Mouse (Mus musculus): ENCODE results near the gene Pcp2. TPM values are rescaled to one million over a fixed set of nuclear protein-coding genes. Genes with fewer than 3 reads are reported as not detected.

The Pcp2 gene
- total and polyA plus RNA-seq, 3 experiments = 0.38 TPM; not detected in 2

DNA sequence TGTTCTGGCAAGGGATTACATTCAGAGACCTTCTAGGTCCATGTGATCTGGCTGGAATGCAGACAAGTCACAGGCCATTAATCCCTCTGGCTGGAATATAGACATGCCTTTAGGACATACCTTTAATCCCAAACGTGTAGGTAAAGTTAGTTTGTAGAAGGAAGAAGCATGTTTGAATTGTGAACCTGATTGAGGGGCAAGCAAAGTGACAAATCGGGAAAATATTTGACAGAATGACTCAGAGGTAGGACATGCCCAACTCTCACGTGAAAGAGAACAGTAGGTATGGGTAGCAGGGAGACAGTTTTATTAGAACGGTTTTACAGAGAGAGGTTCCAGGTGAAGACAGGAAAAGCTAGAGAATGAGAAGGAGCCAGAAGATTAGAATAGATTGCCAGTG, 22.2 kb upstream of the Pcp2 start:
- Histone ChIP-seq H3K36me3 (replicated peaks) (peaks cover 14% of the 10 kb centered on the region), H3K4me1 (ENCODE audit: insufficient read depth, low read depth, low read length) (peaks cover 8% of the 10 kb centered on the region), H3K27me3 (ENCODE audit: insufficient read depth, low read length) (peaks cover 27% of the 10 kb centered on the region), H3K9me3 (replicated peaks) (no peaks in the 10 kb centered on the region), H3K4me3 (ENCODE audit: low read depth, low read length) (no peak overlapping the region)
- no peak for DNase-seq (ENCODE audit: low spot score)
- TF ChIP-seq CTCF (IDR thresholded peaks at IDR 0.05; ENCODE audit: low read depth, low read length) = no peak
- no peak for TF ChIP-seq GATA2 (IDR thresholded peaks at IDR 0.05; ENCODE audit: borderline replicate concordance, low read depth, low read length)
- TF ChIP-seq POLR2AphosphoS5 (IDR thresholded peaks at IDR 0.05; ENCODE audit: insufficient replicate concordance, low read depth, low read length) = no peak
- TF ChIP-seq TAL1 (conservative IDR thresholded peaks at IDR 0.05; ENCODE audit: low read depth, low read length) = no peak
- TF ChIP-seq GATA1 (IDR thresholded peaks at IDR 0.05; ENCODE audit: borderline replicate concordance, low read length) = no peak
- no peak for ATAC-seq (ENCODE audit: extremely low read depth, insufficient number of reproducible peaks, low FRiP score, poor library complexity, severe bottlenecking)

DNA sequence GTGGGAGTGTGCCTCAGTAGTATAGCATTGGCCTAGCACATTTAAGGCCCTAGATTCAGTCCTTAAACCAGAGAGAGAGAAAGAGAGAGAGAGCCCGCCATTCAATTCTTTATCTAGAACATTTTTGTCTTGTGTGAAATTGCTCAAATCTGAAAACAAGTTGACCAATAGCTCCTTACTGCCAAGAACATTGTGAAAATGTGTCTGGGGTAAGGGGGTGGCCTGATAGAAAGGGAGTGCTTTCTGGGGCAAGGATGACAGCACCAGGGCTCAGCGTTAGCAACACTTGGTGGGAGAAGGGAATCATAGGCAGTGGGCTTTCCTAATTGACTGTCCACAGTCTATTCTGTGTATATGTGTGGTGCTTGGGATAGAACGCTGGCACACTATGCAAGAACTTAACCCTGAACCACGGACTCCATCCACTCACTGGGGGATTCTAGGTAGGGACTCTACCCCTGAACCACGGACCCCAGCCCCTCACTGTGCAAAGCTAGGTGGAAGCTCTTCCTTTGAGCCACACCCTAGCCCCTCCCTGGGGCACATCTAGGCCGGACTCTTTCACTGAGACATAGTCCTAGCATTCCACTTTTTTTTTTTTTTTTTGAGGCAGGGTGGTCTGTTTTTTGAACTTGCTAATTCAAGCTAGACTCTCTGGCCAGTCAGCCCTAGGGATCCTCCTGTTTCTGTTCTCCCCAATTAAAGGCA, 21.6 kb upstream of the Pcp2 start:
- Histone ChIP-seq H3K9me3 (replicated peaks) (no peaks in the 10 kb centered on the region), H3K4me3 (ENCODE audit: low read depth, low read length) (no peak overlapping the region), H3K36me3 (replicated peaks) (peaks cover 20% of the 10 kb centered on the region), H3K4me1 (ENCODE audit: insufficient read depth, low read depth, low read length) (peaks cover 8% of the 10 kb centered on the region), H3K27me3 (ENCODE audit: insufficient read depth, low read length) (peaks cover 24% of the 10 kb centered on the region)
- no peak for ATAC-seq (ENCODE audit: extremely low read depth, insufficient number of reproducible peaks, low FRiP score, poor library complexity, severe bottlenecking)
- no peak for TF ChIP-seq GATA2 (IDR thresholded peaks at IDR 0.05; ENCODE audit: borderline replicate concordance, low read depth, low read length)
- no peak for TF ChIP-seq GATA1 (IDR thresholded peaks at IDR 0.05; ENCODE audit: borderline replicate concordance, low read length)
- TF ChIP-seq CTCF (IDR thresholded peaks at IDR 0.05; ENCODE audit: low read depth, low read length) = no peak
- TF ChIP-seq POLR2AphosphoS5 (IDR thresholded peaks at IDR 0.05; ENCODE audit: insufficient replicate concordance, low read depth, low read length) = no peak
- no peak for TF ChIP-seq TAL1 (conservative IDR thresholded peaks at IDR 0.05; ENCODE audit: low read depth, low read length)
- DNase-seq (ENCODE audit: low spot score) = no peak

DNA sequence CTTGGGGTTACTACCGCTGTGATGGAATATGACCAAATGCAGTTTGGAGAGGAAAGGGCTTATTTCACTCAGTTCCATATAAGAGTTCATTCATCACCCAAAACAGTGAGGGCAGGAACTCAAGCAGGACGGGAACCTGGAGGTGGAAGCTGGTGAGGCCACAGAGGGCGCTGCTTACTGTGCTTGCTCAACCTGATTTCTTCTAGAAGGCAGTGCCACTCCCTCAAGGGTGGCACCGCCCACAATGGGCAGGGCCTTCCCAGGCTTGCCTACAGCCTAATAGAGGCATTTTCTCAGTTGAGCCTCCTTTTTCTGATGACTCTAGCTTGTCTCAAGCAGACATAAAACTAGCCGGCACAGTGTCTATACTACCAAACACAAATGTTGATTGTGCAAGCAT, 20.5 kb upstream of the Pcp2 start:
- peaks cover 32% of the 10 kb centered on the region for H3K36me3 ChIP-seq (replicated peaks)
- ATAC-seq (ENCODE audit: extremely low read depth, insufficient number of reproducible peaks, low FRiP score, poor library complexity, severe bottlenecking) (peak; percentile 72), DNase-seq (ENCODE audit: low spot score) (no peak)
- H3K27me3 ChIP-seq (ENCODE audit: insufficient read depth, low read length) = peaks cover 20% of the 10 kb centered on the region
- H3K9me3 ChIP-seq (replicated peaks) = no peaks in the 10 kb centered on the region
- TF ChIP-seq GATA2 (IDR thresholded peaks at IDR 0.05; ENCODE audit: borderline replicate concordance, low read depth, low read length) (no peak), GATA1 (IDR thresholded peaks at IDR 0.05; ENCODE audit: borderline replicate concordance, low read length) (no peak), CTCF (IDR thresholded peaks at IDR 0.05; ENCODE audit: low read depth, low read length) (no peak), TAL1 (conservative IDR thresholded peaks at IDR 0.05; ENCODE audit: low read depth, low read length) (no peak), POLR2AphosphoS5 (IDR thresholded peaks at IDR 0.05; ENCODE audit: insufficient replicate concordance, low read depth, low read length) (no peak)
- H3K4me3 ChIP-seq (ENCODE audit: low read depth, low read length) = no peak overlapping the region
- peaks cover 8% of the 10 kb centered on the region for H3K4me1 ChIP-seq (ENCODE audit: insufficient read depth, low read depth, low read length)

DNA sequence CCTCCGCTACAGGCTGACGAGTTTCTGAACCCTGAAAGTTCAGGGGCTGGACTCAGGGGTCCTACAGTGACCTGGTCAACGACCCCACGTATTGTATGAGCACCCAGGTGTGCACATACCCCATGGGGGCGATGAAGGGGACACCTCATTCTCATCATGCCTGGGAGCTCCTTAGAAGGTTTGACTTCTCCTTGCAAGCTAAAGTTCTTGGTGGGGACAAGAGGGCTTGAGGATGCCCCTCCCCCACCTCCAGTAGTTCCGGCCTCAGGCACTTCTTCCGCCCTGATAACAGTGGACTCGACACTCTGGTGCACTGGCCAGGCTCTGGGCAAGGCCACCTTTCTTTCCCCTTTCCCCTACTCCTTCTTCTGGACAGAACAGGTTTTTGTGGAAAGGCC, 6.1 kb upstream of the Pcp2 start:
- peaks cover 45% of the 10 kb centered on the region for H3K36me3 ChIP-seq (replicated peaks)
- DNase-seq (ENCODE audit: low spot score) (peak; percentile 72), ATAC-seq (ENCODE audit: extremely low read depth, insufficient number of reproducible peaks, low FRiP score, poor library complexity, severe bottlenecking) (peak; percentile 61)
- H3K4me3 ChIP-seq (ENCODE audit: low read depth, low read length) = peak overlapping the region; percentile 96
- peaks cover 38% of the 10 kb centered on the region for H3K4me1 ChIP-seq (ENCODE audit: insufficient read depth, low read depth, low read length)
- TF ChIP-seq CTCF (IDR thresholded peaks at IDR 0.05; ENCODE audit: low read depth, low read length) (no peak), GATA2 (IDR thresholded peaks at IDR 0.05; ENCODE audit: borderline replicate concordance, low read depth, low read length) (no peak), TAL1 (conservative IDR thresholded peaks at IDR 0.05; ENCODE audit: low read depth, low read length) (no peak), GATA1 (IDR thresholded peaks at IDR 0.05; ENCODE audit: borderline replicate concordance, low read length) (no peak), POLR2AphosphoS5 (IDR thresholded peaks at IDR 0.05; ENCODE audit: insufficient replicate concordance, low read depth, low read length) (no peak)
- H3K9me3 ChIP-seq (replicated peaks) = no peaks in the 10 kb centered on the region
- H3K27me3 ChIP-seq (ENCODE audit: insufficient read depth, low read length) = no peaks in the 10 kb centered on the region

- peak; percentile 87 for DNase-seq (ENCODE audit: low spot score)
- peak within 1 kb of the TSS; percentile 96 for H3K4me3 ChIP-seq (ENCODE audit: low read depth, low read length)
Observed at GRCm38 (mm10) chr8:3630647-3631477, 5.5 kb upstream of the Pcp2 start, which contains the start of gene Stxbp2. TSS of gene Stxbp2 (plus strand) at chr8:3630955.

DNA sequence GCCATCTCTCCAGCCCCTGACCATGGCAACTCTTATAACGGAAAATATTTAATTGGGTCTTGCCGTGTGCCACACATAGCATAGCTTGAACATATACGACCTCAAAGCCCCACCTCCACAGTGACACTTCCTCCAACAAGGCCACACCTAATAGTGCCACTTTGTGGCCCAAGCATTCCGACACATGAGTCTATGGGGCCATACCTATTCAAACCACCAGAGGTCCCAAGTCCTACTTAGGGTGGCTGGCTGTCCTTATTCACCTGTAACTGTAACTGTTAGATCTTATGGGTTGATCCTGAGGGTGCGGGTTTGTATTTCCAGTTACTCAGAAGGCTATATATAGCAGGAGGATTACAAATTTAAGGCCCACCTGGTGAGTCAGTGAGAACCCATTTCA, 2.7 kb upstream of the Pcp2 start:
- TF ChIP-seq GATA1 (IDR thresholded peaks at IDR 0.05; ENCODE audit: borderline replicate concordance, low read length) = no peak
- no peak for TF ChIP-seq TAL1 (conservative IDR thresholded peaks at IDR 0.05; ENCODE audit: low read depth, low read length)
- no peak for TF ChIP-seq CTCF (IDR thresholded peaks at IDR 0.05; ENCODE audit: low read depth, low read length)
- no peak for TF ChIP-seq GATA2 (IDR thresholded peaks at IDR 0.05; ENCODE audit: borderline replicate concordance, low read depth, low read length)
- no peak for TF ChIP-seq POLR2AphosphoS5 (IDR thresholded peaks at IDR 0.05; ENCODE audit: insufficient replicate concordance, low read depth, low read length)
- no peak for DNase-seq (ENCODE audit: low spot score)
- no peak overlapping the region for H3K4me3 ChIP-seq (ENCODE audit: low read depth, low read length)
- peaks cover 40% of the 10 kb centered on the region for H3K36me3 ChIP-seq (replicated peaks)
- no peaks in the 10 kb centered on the region for H3K9me3 ChIP-seq (replicated peaks)
- H3K27me3 ChIP-seq (ENCODE audit: insufficient read depth, low read length) = no peaks in the 10 kb centered on the region
- H3K4me1 ChIP-seq (ENCODE audit: insufficient read depth, low read depth, low read length) = peaks cover 26% of the 10 kb centered on the region
- ATAC-seq (ENCODE audit: extremely low read depth, insufficient number of reproducible peaks, low FRiP score, poor library complexity, severe bottlenecking) = no peak

More at GRCm38 (mm10) chr8:3630647-3631477, 5.5 kb upstream of the Pcp2 start, which contains the start of gene Stxbp2:
- Histone ChIP-seq H3K36me3 (replicated peaks) (peaks cover 41% of the 10 kb centered on the region), H3K4me1 (ENCODE audit: insufficient read depth, low read depth, low read length) (peaks cover 39% of the 10 kb centered on the region), H3K27me3 (ENCODE audit: insufficient read depth, low read length) (no peaks in the 10 kb centered on the region), H3K9me3 (replicated peaks) (no peaks in the 10 kb centered on the region)
- ATAC-seq (ENCODE audit: extremely low read depth, insufficient number of reproducible peaks, low FRiP score, poor library complexity, severe bottlenecking) = peak; percentile 84
- TF ChIP-seq CTCF (IDR thresholded peaks at IDR 0.05; ENCODE audit: low read depth, low read length) (no peak), GATA1 (IDR thresholded peaks at IDR 0.05; ENCODE audit: borderline replicate concordance, low read length) (no peak), TAL1 (conservative IDR thresholded peaks at IDR 0.05; ENCODE audit: low read depth, low read length) (no peak), POLR2AphosphoS5 (IDR thresholded peaks at IDR 0.05; ENCODE audit: insufficient replicate concordance, low read depth, low read length) (no peak), GATA2 (IDR thresholded peaks at IDR 0.05; ENCODE audit: borderline replicate concordance, low read depth, low read length) (no peak)
